Mouse (Mus musculus) mouse trophoblast stem cell (cell line): Measurements from ENCODE around the gene Gabra3.

Experiments used
- in situ Hi-C, 2 experiments: fragments of 300-500 bp; cut with MseI, MboI; formaldehyde crosslinking; loops; 2 replicates in 1 of 2; 3 replicates in 1 of 2; pipeline ENCODE4 v1.15.1; 2025

Gene Gabra3

DNA sequence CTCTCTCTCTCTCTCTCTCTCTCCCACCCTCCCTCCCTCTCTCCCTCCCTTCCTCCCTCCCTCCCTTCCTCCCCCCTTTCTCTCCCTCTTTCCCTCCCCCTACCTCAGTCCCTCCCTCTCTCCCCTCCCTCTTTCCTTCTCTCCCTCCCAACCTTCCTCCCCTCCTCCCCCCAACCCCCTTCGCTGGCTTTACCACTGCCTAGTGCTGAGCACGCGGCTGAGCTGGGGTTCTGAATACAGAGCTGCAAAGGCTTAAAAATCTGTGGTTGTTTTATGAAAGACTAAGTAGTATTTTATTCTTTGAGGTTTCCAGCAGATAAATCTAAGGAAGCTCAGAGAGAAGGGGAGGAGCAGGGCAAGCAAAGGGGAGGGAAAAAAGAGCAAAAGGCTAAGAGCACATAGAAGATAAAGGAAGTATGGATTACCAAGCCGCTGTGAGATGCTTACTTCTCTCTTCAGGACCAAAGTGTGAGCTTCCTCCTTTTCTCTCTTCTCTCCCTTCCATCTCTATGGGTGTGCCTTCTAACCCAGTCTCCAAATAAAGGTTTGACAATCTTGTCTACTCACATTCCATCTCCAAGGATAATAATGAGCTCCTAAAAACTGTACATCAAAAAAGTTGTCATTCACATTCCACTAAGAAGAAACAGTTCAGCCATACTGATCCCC is at the start of gene Gabra3:
Gabra3 (minus strand) TSS at position 619 of the 669 bp plus-strand sequence.
- in situ Hi-C loops: no loop called here

DNA sequence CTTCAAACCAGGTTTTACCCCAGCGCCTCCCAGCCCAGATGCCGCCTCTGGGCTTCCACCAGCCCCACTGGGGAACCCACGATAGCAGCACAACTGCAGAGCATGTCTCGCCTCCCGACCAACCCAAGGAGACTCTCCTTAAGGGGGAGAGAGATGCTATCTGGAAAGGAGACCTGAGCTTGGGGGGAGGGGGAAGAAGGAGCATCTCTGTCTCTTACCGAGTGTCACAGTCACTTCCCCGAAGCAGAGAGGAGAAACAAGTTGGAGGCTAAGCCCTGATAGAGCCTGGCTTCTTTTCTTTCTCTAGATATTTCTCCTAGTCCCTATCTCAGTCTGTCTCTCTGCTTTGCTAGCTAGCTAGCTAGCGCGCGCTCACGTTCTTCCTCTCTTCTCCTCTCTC is 859 bp downstream of the Gabra3 start:
- in situ Hi-C loops: no loop called here

DNA sequence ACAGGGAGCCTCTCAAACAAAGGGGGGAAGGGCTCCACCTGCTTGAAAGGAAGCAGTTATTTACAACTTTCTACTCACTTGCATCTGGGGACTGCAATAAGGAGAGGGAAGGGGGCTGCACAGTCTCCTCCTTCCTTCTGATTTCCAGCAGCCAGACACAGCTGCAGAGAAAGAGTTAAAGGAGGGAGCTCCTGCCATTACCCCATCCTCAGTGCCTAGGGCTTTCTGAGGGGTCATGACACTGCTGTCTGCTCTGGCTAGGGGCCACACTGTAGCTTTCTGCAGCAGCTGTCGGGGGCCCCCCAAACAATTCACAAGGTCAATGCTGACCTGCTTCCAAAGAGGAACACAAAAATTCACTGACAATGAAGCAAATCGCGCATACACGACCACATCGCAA is 1.3 kb downstream of the Gabra3 start:
- in situ Hi-C loops: no loop called here

DNA sequence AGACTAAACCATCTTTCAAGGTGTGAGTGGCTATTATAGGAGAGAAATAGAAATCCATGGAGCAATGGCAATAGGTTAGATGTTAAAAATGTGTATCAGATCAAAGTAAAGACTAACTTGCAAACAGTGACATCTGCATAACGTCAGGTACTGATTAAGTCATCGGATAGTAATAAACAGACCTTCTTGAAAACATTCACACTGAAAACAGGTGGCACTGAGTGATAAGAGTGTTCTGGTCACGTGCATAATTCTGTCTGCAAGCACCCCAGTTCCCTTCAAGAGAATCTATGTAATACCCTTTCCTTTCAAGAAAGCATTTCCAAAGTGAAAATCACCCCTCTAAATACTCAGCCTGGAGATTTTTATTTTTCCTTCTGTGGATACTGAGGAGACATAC is 6.0 kb downstream of the Gabra3 start:
- in situ Hi-C loops: no loop called here

DNA sequence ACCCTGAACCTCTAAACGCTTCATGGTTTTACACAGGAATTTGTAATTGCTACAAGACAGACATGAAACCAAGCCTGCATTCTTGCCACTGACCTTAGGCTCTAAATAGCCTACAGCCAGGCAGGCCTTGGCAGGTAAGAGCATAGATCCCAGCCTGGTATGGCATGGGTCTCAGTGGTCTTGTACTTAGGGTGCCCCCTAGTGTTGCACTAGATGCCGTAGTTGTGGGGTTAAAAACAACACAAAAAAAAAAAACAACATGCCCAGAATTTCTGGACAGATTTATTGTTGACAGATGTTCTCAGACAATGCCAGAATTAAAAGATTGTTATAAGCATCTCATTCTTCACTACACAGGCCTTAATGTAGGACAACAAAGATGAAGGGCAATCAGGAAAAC is 12.0 kb downstream of the Gabra3 start:
- in situ Hi-C loops: no loop called here

DNA sequence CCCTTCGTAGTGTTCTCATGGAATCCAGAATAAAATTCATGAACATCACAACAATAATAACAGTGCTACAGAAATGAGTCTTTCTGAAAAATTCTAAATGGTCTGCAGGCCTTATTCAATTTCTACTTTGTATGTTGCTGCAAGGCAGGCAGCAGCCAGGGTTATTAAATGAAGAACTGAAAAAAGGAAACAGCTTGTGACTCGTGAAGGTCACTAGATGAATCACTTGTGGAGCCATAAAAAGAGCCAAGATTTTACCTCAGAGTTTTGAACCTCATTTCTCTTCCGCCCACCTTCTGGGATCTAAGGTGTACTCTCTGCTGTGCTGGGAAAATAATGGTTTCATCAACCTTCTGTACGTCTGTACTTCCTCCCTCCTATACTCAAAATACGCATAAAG is 159.4 kb downstream of the Gabra3 start:
- in situ Hi-C loops: no loop called here

DNA sequence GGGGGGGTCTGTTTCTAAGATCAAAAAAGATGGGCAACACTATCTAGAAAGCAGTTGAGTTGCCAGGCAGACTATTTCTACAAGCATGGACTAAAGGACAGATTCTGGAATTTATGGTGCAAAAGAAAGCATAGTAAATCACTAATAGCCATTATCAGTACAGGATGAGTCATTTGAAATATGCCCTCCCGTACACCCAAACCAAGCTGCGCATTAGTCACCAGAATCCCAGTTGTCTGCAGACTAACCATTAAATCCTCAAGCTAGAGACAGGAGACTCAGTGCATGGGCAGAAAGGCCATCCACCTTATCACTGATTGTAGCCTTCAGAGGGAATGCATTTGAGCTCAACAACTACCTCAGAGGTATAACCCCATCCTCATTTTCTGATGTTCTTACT is 166.8 kb downstream of the Gabra3 start:
- in situ Hi-C loops: no loop called here

DNA sequence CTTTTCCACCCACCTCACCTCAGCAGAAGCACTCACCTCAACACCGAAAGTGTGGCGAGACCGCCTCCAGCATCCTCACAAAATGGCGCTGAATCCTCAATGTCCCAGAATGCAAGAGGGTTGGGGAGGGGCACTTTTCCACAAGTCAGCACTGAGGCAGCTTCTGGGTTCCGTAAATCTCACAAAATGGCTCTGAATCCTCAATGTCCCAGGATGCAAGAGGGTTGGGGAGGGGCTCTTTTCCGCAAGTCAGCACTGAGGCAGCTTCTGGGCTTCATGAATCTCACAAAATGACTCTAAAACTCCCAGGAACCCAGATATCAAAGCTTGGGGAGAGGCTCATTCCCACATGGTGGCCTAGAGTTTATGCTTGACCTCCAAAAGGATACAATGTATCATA is 269.9 kb downstream of the Gabra3 start, which contains the start of gene Magea10:
Magea10 (minus strand) TSS at position 101 of the 400 bp plus-strand sequence.
- in situ Hi-C loops: no loop called here
